Mouse (Mus musculus) lung, postnatal 0 days (tissue): ENCODE measurements at regions not wholly inside any gene's neighbourhood (a gene's known extent, or its start where the extent isn't known, plus 50 kb on each side); places are given as distances from the start of the nearest gene placed in this dataset.

ENCODE experiments used
- CTCF ChIP-seq: IDR thresholded peaks from 2 replicates; pipeline ENCODE4 v1.5.1; 2016; ENCODE audit warnings: antibody characterized with exemption, mild to moderate bottlenecking
- EP300 ChIP-seq: IDR thresholded peaks from 2 replicates; pipeline ENCODE4 v1.6.1; 2016; ENCODE audit warnings: antibody characterized with exemption, mild to moderate bottlenecking, control low read depth

DNA sequence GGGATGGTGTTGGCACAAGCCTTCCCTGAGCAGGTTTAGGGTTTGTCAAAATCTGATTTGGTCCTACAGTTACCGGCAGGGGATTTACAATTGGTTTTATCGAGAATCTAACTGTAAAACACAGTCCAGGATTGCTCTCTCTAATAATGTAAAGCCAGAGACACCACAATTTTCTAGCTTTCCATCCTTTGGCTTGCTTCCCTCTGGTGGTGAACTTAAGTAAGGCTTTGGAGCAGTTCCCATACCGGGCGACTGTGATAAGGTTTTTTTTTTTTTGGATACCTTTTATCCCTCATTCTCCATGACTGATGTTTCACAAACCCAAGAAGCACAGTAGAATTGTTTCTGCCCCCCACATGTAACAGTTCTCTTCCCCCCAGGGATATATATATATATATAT is 195.3 kb downstream of the Tex13c3 start:
- TF ChIP-seq EP300 (no peak), CTCF (peak; percentile 57)
